Mouse (Mus musculus) hindbrain, embryonic 11.5 days (tissue): ENCODE data around the gene Pde2a. TPM values are rescaled to one million over a fixed set of nuclear protein-coding genes. Genes with fewer than 3 reads are reported as not detected.
A peak's percentile ranks its signal among the peaks of the same experiment; 100 is the strongest.

Experiments used
- ATAC-seq: fragments of 200-750 bp; cut with Nextera tagmentation; 2 replicates; pipeline ENCODE4 v1.8.0; 2017; ENCODE audit warnings: mild to moderate bottlenecking, moderate TSS enrichment, moderate library complexity; ENCODE audit not compliant: low FRiP score
- DNase-seq: peaks from one replicate; pipeline ENCODE4 v3.0.0-alpha.2; 2015; ENCODE audit warnings: low spot score
- H3K27ac ChIP-seq: fragments of 300-500 bp; sonication (generic); 2 replicates; pipeline ENCODE4 v1.5.1; 2014; ENCODE audit warnings: mild to moderate bottlenecking, low read depth, low read length
- H3K27me3 ChIP-seq: fragments of 300-500 bp; sonication (generic); 2 replicates; pipeline ENCODE4 v1.6.1; 2014; ENCODE audit warnings: mild to moderate bottlenecking, low read length, moderate library complexity, mixed read lengths; ENCODE audit not compliant: control insufficient read depth, insufficient read depth
- H3K36me3 ChIP-seq: fragments of 300-500 bp; sonication (generic); 2 replicates; pipeline ENCODE4 v1.6.1; 2014; ENCODE audit warnings: mild to moderate bottlenecking, low read length, moderate library complexity, mixed read lengths; ENCODE audit not compliant: control insufficient read depth, insufficient read depth
- H3K4me1 ChIP-seq: fragments of 300-500 bp; sonication (generic); replicated peaks from 2 replicates; pipeline ENCODE4 v1.6.1; 2014; ENCODE audit warnings: low read length, mixed read lengths; ENCODE audit not compliant: control insufficient read depth, insufficient read depth
- H3K4me2 ChIP-seq: fragments of 300-500 bp; sonication (generic); replicated peaks from 2 replicates; pipeline ENCODE4 v1.6.1; 2014; ENCODE audit warnings: mild to moderate bottlenecking, low read depth, low read length
- H3K4me3 ChIP-seq: fragments of 300-500 bp; sonication (generic); 2 replicates; pipeline ENCODE4 v1.5.1; 2014; ENCODE audit warnings: low read depth, low read length
- H3K9ac ChIP-seq: fragments of 300-500 bp; sonication (generic); 2 replicates; pipeline ENCODE4 v1.6.1; 2014; ENCODE audit warnings: low read depth, low read length
- H3K9me3 ChIP-seq: fragments of 300-500 bp; sonication (generic); 2 replicates; pipeline ENCODE4 v1.6.1; 2016; ENCODE audit warnings: low read length; ENCODE audit not compliant: control insufficient read depth
- WGBS: fragments of 180-500 bp; shearing (Covaris S2); extraction: QIAGEN DNeasy Blood & Tissue Kit; methylation state at CpG from one replicate; pipeline ENCODE4 v1.1.7; 2014; 5-methylcytosine and 5-hydroxymethylcytosine counted together
- polyA plus RNA-seq: library from polyadenylated mRNA; unstranded; fragments of >200 nt; fragmentation: Nextera tagmentation; extraction: Ambion mirVana; gene quantifications from 2 replicates; pipeline ENCODE4 v1.2.1, GENCODE M21; 2014

Pde2a gene
- polyA plus RNA-seq, 1 experiment from 2014 or later: 14.4 TPM

DNA sequence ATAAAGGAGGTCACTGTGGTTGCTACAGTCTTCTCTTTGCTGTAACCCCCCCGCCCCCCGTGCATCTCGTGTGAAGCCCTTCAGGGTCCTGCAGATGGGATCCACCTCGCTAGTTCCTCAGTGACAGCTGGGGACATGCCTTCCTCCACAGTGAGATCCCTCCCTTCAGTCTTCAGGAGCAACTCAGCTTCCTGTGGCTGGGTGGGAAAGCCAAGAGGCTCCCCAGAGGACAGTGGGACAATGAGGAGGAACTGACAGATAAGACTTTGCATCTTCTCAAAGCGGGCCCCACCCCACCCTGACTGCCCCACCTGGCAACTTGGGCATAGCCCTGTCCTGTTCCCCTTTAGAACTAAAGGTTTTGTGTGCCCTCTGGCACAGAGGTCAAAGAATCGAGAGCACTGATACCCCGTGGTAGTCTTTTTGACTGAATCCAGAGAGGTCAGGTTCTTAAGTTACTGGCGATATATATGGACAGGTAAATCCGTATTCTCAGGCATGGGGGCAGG lies 37.9 kb downstream of the Pde2a start:
- DNase-seq (no peak), ATAC-seq (no peak)
- Histone ChIP-seq H3K36me3 (no peaks in the 10 kb centered on the region), H3K4me2 (no peak overlapping the region), H3K9me3 (no peaks in the 10 kb centered on the region), H3K4me3 (no peak overlapping the region), H3K27me3 (no peaks in the 10 kb centered on the region), H3K4me1 (no peaks in the 10 kb centered on the region), H3K27ac (no peak overlapping the region), H3K9ac (no peak overlapping the region)
- WGBS: 77% methylated on average over 9 of the region's 9 CpGs

DNA sequence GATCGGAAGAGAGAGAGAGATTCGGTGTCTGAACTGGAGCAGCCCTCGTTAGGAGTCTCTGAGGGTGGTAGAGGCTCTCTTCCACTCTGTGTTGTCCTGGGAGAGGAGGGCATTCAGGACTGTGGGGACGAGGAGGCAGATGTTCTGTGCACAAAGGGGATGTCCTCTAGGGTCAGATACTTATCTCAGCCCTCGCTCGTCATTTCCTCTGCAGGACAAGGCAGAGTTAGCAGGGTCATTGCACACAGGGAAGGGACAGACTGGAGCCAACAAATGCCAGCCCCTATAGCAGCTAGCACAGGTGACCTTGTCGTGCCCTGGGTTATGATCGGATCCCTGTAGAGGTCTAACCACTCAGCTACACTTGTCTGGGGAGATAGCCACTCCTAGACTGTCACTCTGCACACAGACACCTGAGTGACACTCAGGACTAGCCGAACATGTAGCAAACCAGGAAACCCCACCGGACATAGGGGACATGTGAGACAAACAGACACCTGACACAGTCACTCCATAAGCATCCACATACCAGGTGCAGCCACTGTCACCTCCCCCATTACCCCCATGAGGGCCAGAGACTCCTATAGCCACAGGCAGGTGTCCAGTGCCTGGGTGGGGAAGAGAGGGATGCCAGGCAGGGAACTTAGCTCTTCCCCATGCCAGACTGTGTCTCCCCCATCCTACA lies 38.6 kb downstream of the Pde2a start:
- 58% methylated on average over 10 of the region's 10 CpGs for WGBS
- ATAC-seq: no peak
- H3K27me3 ChIP-seq: no peaks in the 10 kb centered on the region
- no peak overlapping the region for H3K4me2 ChIP-seq
- no peak overlapping the region for H3K27ac ChIP-seq
- DNase-seq: no peak
- H3K36me3 ChIP-seq: no peaks in the 10 kb centered on the region
- H3K4me3 ChIP-seq: no peak overlapping the region
- no peak overlapping the region for H3K9ac ChIP-seq
- no peaks in the 10 kb centered on the region for H3K9me3 ChIP-seq
- H3K4me1 ChIP-seq: no peaks in the 10 kb centered on the region

GRCm38 (mm10) chr7:101460608-101460957 lies 39.1 kb downstream of the Pde2a start:
- WGBS: 56% methylated on average over 9 of the region's 10 CpGs
- H3K4me1 ChIP-seq: no peaks in the 10 kb centered on the region

GRCm38 (mm10) chr7:101461571-101461970 lies 40.1 kb downstream of the Pde2a start:
- DNase-seq: no peak
- no peaks in the 10 kb centered on the region for H3K9me3 ChIP-seq
- H3K27ac ChIP-seq: no peak overlapping the region
- H3K36me3 ChIP-seq: no peaks in the 10 kb centered on the region
- H3K4me2 ChIP-seq: no peak overlapping the region
- no peak overlapping the region for H3K4me3 ChIP-seq
- H3K27me3 ChIP-seq: no peaks in the 10 kb centered on the region
- ATAC-seq: no peak
- no peaks in the 10 kb centered on the region for H3K4me1 ChIP-seq
- H3K9ac ChIP-seq: no peak overlapping the region
- 87% methylated on average over 11 of the region's 11 CpGs for WGBS

More at GRCm38 (mm10) chr7:101460608-101460957, 39.1 kb downstream of the Pde2a start:
- ATAC-seq: no peak
- no peak overlapping the region for H3K27ac ChIP-seq
- H3K9me3 ChIP-seq: no peaks in the 10 kb centered on the region
- H3K4me3 ChIP-seq: no peak overlapping the region
- no peaks in the 10 kb centered on the region for H3K36me3 ChIP-seq
- no peak overlapping the region for H3K4me2 ChIP-seq
- no peak overlapping the region for H3K9ac ChIP-seq
- no peaks in the 10 kb centered on the region for H3K27me3 ChIP-seq
- DNase-seq: no peak

DNA sequence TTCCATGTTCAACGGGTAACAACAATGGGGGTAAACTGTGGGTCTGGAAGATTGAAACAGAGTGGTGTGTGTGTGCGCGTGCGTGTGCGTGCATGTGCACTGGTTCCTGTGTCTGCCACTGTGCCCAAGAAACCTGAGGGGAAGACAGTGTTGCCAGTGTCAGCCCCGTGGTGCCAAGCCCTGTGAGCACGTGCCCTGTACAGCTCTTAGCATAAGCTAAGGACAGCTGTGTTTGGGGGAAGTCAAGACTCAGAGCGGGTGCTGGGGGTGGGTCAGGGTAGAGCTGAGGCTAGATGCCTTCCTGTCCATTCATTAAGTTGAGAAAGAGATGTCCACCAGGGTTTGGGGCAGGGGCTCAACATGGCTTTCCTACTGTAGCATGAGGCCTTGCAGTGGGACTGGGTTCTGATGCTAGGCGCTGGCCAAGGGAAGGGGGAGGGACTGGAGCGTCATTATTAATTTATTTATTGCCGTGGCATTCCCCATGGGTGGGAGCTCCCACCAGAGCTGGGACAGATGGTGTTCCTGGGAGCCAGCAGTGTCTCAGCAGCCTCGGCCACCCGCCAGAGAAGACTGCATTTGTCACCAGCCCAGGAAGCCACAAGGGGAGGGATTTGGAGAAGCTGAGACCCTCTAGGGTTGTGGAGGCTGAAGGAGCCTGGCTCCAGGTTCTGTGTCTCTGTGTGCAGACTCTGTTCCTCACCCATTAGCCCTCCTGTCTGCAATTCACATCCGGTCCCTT lies 41.0 kb downstream of the Pde2a start:
- Histone ChIP-seq H3K36me3 (no peaks in the 10 kb centered on the region), H3K27ac (no peak overlapping the region), H3K4me2 (no peak overlapping the region), H3K27me3 (no peaks in the 10 kb centered on the region), H3K4me3 (no peak overlapping the region), H3K9ac (no peak overlapping the region), H3K9me3 (no peaks in the 10 kb centered on the region), H3K4me1 (no peaks in the 10 kb centered on the region)
- DNase-seq (no peak), ATAC-seq (no peak)
- WGBS: 76% methylated on average over 14 of the region's 14 CpGs

DNA sequence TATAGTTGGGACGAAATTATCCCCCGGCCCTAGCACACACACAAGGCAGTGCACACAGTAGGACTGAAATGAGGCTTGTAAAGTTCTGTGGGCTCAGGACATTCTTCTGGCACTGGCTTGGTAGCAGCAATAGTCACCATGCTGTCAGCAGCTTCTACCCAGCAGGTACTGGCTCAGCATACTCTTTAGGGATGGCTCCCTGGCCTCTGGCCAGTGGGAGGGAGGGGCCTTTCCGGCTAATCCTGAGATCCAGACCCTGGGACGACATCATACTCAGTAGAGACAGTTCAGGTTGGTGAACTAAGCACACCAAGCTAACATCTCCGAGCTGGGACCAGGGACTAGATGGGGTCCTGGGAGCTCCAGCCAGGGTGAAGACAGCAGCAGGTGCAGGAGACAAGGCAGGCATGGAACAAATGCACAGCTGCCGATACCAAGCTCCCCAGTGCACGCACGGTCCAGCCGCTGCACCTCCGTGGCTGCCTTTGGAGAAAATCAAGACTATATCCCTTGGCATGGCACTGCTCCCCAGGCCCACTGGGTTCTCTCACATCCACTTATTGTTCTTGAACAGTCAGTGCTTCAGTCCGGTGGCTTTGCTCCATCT lies 42.3 kb downstream of the Pde2a start:
- WGBS: 76% methylated on average over 11 of the region's 11 CpGs
- ATAC-seq: no peak
- H3K27ac ChIP-seq: no peak overlapping the region

GRCm38 (mm10) chr7:101464927-101465326 lies 43.4 kb downstream of the Pde2a start:
- Histone ChIP-seq H3K9ac (no peak overlapping the region), H3K4me2 (no peak overlapping the region), H3K4me1 (no peaks in the 10 kb centered on the region), H3K4me3 (no peak overlapping the region), H3K9me3 (no peaks in the 10 kb centered on the region), H3K36me3 (no peaks in the 10 kb centered on the region), H3K27ac (no peak overlapping the region), H3K27me3 (no peaks in the 10 kb centered on the region)
- DNase-seq: no peak
- ATAC-seq: no peak
- WGBS: 71% methylated on average over 4 of the region's 4 CpGs

More for the DNA sequence above, 42.3 kb downstream of the Pde2a start:
- no peaks in the 10 kb centered on the region for H3K4me1 ChIP-seq
- no peak overlapping the region for H3K4me3 ChIP-seq
- no peaks in the 10 kb centered on the region for H3K27me3 ChIP-seq
- H3K9ac ChIP-seq: no peak overlapping the region
- no peaks in the 10 kb centered on the region for H3K9me3 ChIP-seq
- H3K4me2 ChIP-seq: no peak overlapping the region
- no peak for DNase-seq
- no peaks in the 10 kb centered on the region for H3K36me3 ChIP-seq

DNA sequence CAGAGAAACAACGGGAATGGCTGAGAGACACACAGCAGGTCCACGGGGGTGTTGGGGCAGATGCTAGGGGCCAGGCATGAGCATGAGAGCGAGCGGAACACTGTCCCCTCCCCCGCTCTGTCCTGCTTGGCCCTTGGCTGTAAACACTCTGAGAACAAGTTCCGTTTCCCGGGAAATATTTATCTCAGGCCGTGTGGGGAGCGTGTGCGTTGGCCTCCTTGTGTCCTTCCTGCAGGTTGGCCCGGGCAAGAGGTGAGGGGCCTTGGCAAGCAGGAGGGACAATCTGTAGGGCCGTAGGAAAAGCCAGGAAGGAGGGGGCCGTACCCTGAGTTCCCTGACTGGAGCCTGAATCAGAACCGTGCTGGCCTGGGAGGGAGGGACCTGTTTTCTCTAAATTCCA lies 43.9 kb downstream of the Pde2a start:
- no peaks in the 10 kb centered on the region for H3K27me3 ChIP-seq
- H3K36me3 ChIP-seq: no peaks in the 10 kb centered on the region
- ATAC-seq (no peak), DNase-seq (peak; percentile 30)
- H3K27ac ChIP-seq: no peak overlapping the region
- WGBS: 46% methylated on average over 14 of the region's 14 CpGs
- no peak overlapping the region for H3K4me3 ChIP-seq
- no peak overlapping the region for H3K4me2 ChIP-seq
- no peaks in the 10 kb centered on the region for H3K4me1 ChIP-seq
- no peaks in the 10 kb centered on the region for H3K9me3 ChIP-seq
- no peak overlapping the region for H3K9ac ChIP-seq
